Mouse (Mus musculus): Measurements from ENCODE around the gene Appbp2.

The Appbp2 gene

GRCm38 (mm10) chr11:85157301-85157700 is 77.6 kb downstream of the Appbp2 start:
- DNase-seq (ENCODE audit: low spot score), result no peak

DNA sequence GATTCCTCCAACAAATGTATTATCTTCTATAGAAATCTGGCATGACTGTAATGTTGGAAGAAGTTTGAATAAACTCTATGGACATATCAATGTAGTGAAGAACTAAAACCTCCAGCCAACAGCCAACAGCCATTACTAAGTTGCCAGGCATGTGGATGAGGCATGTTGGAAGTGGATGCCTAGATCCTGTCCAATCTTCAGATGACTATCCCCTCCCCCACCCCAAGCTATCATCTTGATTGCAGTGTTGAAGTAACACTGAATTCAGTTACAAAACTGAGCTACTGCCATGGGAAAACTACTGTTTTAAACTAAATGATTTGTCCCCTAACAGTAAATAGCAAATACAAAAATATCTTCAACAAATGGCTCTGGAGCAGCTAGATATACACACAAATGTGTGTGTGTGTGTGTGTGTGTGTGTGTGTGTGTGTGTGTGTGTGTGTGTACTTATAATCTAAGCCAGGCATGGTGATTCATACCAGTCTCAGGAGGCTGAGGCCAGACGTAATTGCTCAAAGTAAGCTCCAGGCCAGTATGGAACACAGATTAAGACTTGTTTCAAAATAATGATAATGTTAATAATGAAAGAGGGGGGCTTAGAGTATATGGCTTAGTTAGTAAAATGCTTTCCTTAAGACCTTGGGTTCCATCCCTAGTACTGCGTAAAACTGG is 82.5 kb downstream of the Appbp2 start:
- peak; percentile 45 for DNase-seq (ENCODE audit: low spot score)

GRCm38 (mm10) chr11:85139581-85140540 is 95.1 kb downstream of the Appbp2 start, which contains the start of gene Usp32:
Gene Usp32, minus strand, starts transcription at chr11:85140161.
- DNase-seq (ENCODE audit: low spot score), result peak; percentile 99

DNA sequence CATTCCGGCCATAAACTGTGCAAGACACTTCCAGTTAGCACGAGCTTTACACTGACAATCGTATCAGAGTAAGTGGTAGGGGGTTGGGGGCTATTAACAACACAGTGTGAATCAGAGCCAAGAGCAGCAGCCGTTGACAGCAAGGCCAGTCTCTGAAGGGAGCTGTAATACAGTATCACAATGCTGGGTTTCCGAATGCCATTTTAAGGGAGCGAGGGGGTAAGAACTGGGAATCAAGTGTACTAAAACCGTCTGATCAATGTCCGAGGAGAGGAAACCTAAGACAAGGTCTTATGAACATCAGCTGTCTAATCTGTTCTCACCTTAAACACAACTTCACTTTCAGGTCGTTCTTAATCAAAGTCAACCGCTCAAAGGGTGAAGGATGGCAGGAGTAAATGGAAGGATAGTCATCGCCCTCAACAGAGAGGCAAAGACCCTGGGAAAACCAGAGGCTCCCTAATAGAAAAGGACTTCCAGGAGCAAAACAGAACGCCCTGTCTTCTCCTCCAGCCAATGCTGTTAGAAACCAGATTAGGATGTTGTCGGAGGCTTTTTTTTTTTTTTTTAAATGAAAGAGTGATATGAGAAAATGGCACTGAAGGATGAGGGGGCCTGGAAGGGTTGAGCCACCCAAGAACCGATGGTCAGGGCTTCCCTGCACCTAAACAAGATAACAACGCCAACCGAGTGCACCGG is 96.0 kb downstream of the Appbp2 start:
- peak; percentile 47 for DNase-seq (ENCODE audit: low spot score)

Measured in adipocyte (in vitro differentiated cells).